Mouse (Mus musculus): Measurements from ENCODE around the gene Zzef1.

DNA sequence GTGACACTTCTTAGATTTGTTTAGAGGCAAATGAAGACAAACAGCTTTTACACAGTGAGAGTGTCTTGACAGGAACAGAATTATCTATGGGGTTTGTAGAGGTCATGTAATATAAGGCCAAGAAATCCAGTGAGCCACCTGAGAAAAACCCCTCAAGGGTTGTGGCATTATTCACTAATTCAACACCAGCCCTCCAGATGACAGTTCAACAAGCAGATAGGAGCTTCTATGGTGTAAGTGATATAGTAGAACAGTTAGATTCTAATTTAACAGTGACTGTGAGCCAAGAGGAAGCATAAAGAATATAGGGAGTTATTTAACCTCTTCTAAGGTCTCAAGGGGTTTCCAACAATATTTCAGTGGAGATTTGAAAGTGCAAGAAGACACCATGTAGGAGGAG is 2.1 kb downstream of the Zzef1 start:
- no peak for TF ChIP-seq CTCF (conservative IDR thresholded peaks at IDR 0.05; ENCODE audit: low read length)
- no peak for TF ChIP-seq POU5F1 (IDR thresholded peaks at IDR 0.05; ENCODE audit: borderline replicate concordance, low read length)

Data from E14TG2a.4 (cell line).